ENCODE assay signal across 10 mouse cellular contexts in genomic region chr3:122316621-122317020, GRCm38 (mm10). TPM values are rescaled to one million over a fixed set of nuclear protein-coding genes. Genes with fewer than 3 reads are reported as not detected.
A peak's percentile ranks its signal among the peaks of the same experiment; 100 is the strongest.
DNase-seq lines count a peak whose midpoint lies in the region; ATAC-seq lines count a peak whose summit lies in the region.
"Had no signal": no experiment of that assay in that cellular context is flagged by ENCODE, and none has a peak within 500 bp of the region (broad histone marks: within the 10 kb centered on the region; RNA-seq: fewer than 3 reads in every experiment).

No protein-coding gene starts in this region.

- no peak overlapping the region for H3K4me3 ChIP-seq in liver, embryonic 11.5 days (ENCODE audit: low read depth, low read length)
- no peak overlapping the region for H3K4me3 ChIP-seq in forebrain, embryonic 13.5 days
- H3K4me3 ChIP-seq in limb, embryonic 11.5 days (ENCODE audit: low read depth, low read length): no peak overlapping the region
- H3K4me3 ChIP-seq in neural tube, embryonic 14.5 days (ENCODE audit: low read depth, low read length): no peak overlapping the region

- 27% methylated on average over 11 of the region's 11 CpGs for WGBS in liver, embryonic 11.5 days
- 19% methylated on average over 11 of the region's 11 CpGs for WGBS in forebrain, embryonic 13.5 days
- 28% methylated on average over 11 of the region's 11 CpGs for WGBS in limb, embryonic 11.5 days
- 23% methylated on average over 11 of the region's 11 CpGs for WGBS in neural tube, embryonic 14.5 days

- H3K36me3 ChIP-seq in liver, embryonic 11.5 days (ENCODE audit: control insufficient read depth, insufficient read depth, low read length): no peaks in the 10 kb centered on the region
- H3K36me3 ChIP-seq in forebrain, embryonic 13.5 days (ENCODE audit: poor library complexity, severe bottlenecking): no peaks in the 10 kb centered on the region
- no peaks in the 10 kb centered on the region for H3K36me3 ChIP-seq in limb, embryonic 11.5 days (ENCODE audit: control insufficient read depth, insufficient read depth, low read length)
- no peaks in the 10 kb centered on the region for H3K36me3 ChIP-seq in neural tube, embryonic 14.5 days (ENCODE audit: control insufficient read depth, insufficient read depth, low read length)

- no peak overlapping the region for H3K9ac ChIP-seq in liver, embryonic 11.5 days (ENCODE audit: low read depth, low read length)
- H3K9ac ChIP-seq in forebrain, embryonic 13.5 days: no peak overlapping the region
- H3K9ac ChIP-seq in limb, embryonic 11.5 days (ENCODE audit: low read length): no peak overlapping the region
- no peak overlapping the region for H3K9ac ChIP-seq in neural tube, embryonic 14.5 days (replicated peaks; ENCODE audit: low read depth, low read length)

- peaks cover 10% of the 10 kb centered on the region for H3K4me1 ChIP-seq in liver, embryonic 11.5 days (replicated peaks; ENCODE audit: control insufficient read depth, insufficient read depth, low read length)
- peaks cover 8% of the 10 kb centered on the region for H3K4me1 ChIP-seq in forebrain, embryonic 13.5 days
- peaks cover 7% of the 10 kb centered on the region; the same call in 1 of the 2 replicates for H3K4me1 ChIP-seq in limb, embryonic 11.5 days (ENCODE audit: control insufficient read depth, insufficient read depth, low read length)
- H3K4me1 ChIP-seq in neural tube, embryonic 14.5 days (ENCODE audit: control insufficient read depth, insufficient read depth, low read length): no peaks in the 10 kb centered on the region

- H3K4me2 ChIP-seq in liver, embryonic 11.5 days: peak overlapping the region; percentile 28; the same call in 1 of the 2 replicates
- H3K4me2 ChIP-seq in forebrain, embryonic 13.5 days: peak overlapping the region; percentile 40
- H3K4me2 ChIP-seq in limb, embryonic 11.5 days (ENCODE audit: low read depth, severe bottlenecking): no peak overlapping the region
- H3K4me2 ChIP-seq in neural tube, embryonic 14.5 days (ENCODE audit: low read depth, low read length): no peak overlapping the region

- H3K27ac ChIP-seq in liver, embryonic 11.5 days (ENCODE audit: low read depth, low read length): no peak overlapping the region
- H3K27ac ChIP-seq in forebrain, embryonic 13.5 days: no peak overlapping the region
- no peak overlapping the region for H3K27ac ChIP-seq in limb, embryonic 11.5 days (replicated peaks; ENCODE audit: low read depth, low read length)
- no peak overlapping the region for H3K27ac ChIP-seq in neural tube, embryonic 14.5 days (ENCODE audit: low read depth, low read length)

- H3K9me3 ChIP-seq in liver, embryonic 11.5 days (ENCODE audit: control insufficient read depth, low read length): no peaks in the 10 kb centered on the region
- H3K9me3 ChIP-seq in forebrain, embryonic 13.5 days (replicated peaks): no peaks in the 10 kb centered on the region
- no peaks in the 10 kb centered on the region for H3K9me3 ChIP-seq in limb, embryonic 11.5 days (ENCODE audit: control insufficient read depth, low read length)
- no peaks in the 10 kb centered on the region for H3K9me3 ChIP-seq in neural tube, embryonic 14.5 days (ENCODE audit: control insufficient read depth, low read length)

- no peak for DNase-seq in liver, embryonic 11.5 days (ENCODE audit: low spot score)
- DNase-seq in liver: no peak
- no peak for DNase-seq in limb, embryonic 11.5 days (ENCODE audit: low spot score)
- no peak for DNase-seq in urinary bladder, adult 18-20 months (ENCODE audit: low spot score in 2 of 2)
- DNase-seq in c-Kit-positive CD71-positive TER-119-positive erythroid progenitor cells, embryonic 14.5 days (ENCODE audit: low spot score): no peak
- no peak for DNase-seq in urinary bladder, postnatal 25 days (ENCODE audit: low spot score)
- DNase-seq: kidney, postnatal 10 days; thymus, postnatal 36 days had no signal

- H3K27me3 ChIP-seq in liver, embryonic 11.5 days (replicated peaks; ENCODE audit: control insufficient read depth, insufficient read depth, low read length): no peaks in the 10 kb centered on the region
- H3K27me3 ChIP-seq in forebrain, embryonic 13.5 days: no peaks in the 10 kb centered on the region
- H3K27me3 ChIP-seq in limb, embryonic 11.5 days (ENCODE audit: control insufficient read depth, insufficient read depth, low read length): no peaks in the 10 kb centered on the region
- H3K27me3 ChIP-seq in neural tube, embryonic 14.5 days (ENCODE audit: control insufficient read depth, insufficient read depth, low read length): no peaks in the 10 kb centered on the region

- no peak for ATAC-seq in liver, embryonic 11.5 days (replicated peaks; ENCODE audit: low FRiP score)
- peak; percentile 33; the same call in 1 of the 2 replicates for ATAC-seq in forebrain, embryonic 13.5 days
- ATAC-seq in limb, embryonic 11.5 days (ENCODE audit: insufficient number of reproducible peaks, low FRiP score, low TSS enrichment, low read depth): 0 out of 2 replicates have a peak, but pooled peaks have one; percentile 48
- 0 out of 2 replicates have a peak, but pooled peaks have one; percentile 39 for ATAC-seq in neural tube, embryonic 14.5 days (ENCODE audit: low read depth)

RNA-seq across cellular contexts. Expression of gene Bcar3, which starts 22.7 kb away (rescaled TPM):
- polyA plus RNA-seq in liver, embryonic 11.5 days (2014; fragmentation: Nextera tagmentation; extraction: Ambion mirVana): 10.1 and 12.2 TPM in 2 replicates
- polyA plus RNA-seq in forebrain, embryonic 13.5 days (2015; fragmentation: Nextera tagmentation; extraction: Ambion mirVana): 6.0 and 7.5 TPM in 2 replicates
- 3.8 and 4.1 TPM in 2 replicates for polyA plus RNA-seq in limb, embryonic 11.5 days (2014; fragmentation: Nextera tagmentation; extraction: Ambion mirVana)
- polyA plus RNA-seq in neural tube, embryonic 14.5 days (2014; fragmentation: Nextera tagmentation; extraction: Ambion mirVana): 4.4 and 6.3 TPM in 2 replicates

RNA-seq across cellular contexts. Expression of gene Dnttip2, which starts 42.4 kb away (rescaled TPM):
- 93.7 and 102 TPM in 2 replicates for polyA plus RNA-seq in liver, embryonic 11.5 days (2014; fragmentation: Nextera tagmentation; extraction: Ambion mirVana)
- polyA plus RNA-seq in forebrain, embryonic 13.5 days (2015; fragmentation: Nextera tagmentation; extraction: Ambion mirVana): 69.2 and 70.2 TPM in 2 replicates
- polyA plus RNA-seq in limb, embryonic 11.5 days (2014; fragmentation: Nextera tagmentation; extraction: Ambion mirVana): 102 and 107 TPM in 2 replicates
- 48.2 and 54.3 TPM in 2 replicates for polyA plus RNA-seq in neural tube, embryonic 14.5 days (2014; fragmentation: Nextera tagmentation; extraction: Ambion mirVana)

Comparison
In these comparisons a context has a peak if more than half of its experiments do, and no peak if none do; other contexts are left out.
1. H3K4me2 ChIP-seq: peak in liver, embryonic 11.5 days (single experiment) and forebrain, embryonic 13.5 days (single experiment); none in limb, embryonic 11.5 days (single experiment) and neural tube, embryonic 14.5 days (single experiment).